Mouse (Mus musculus) cerebellum, adult 2 months (tissue): ENCODE measurements around the gene Gm49336.

Source experiments
- CTCF ChIP-seq: fragments of 200-500 bp; IDR thresholded peaks from 2 replicates; pipeline ENCODE4 v1.5.1; 2011; ENCODE audit warnings: low read depth, mild to moderate bottlenecking, control low read depth, low read length, moderate library complexity, borderline replicate concordance; ENCODE audit not compliant: insufficient read depth
- POLR2A ChIP-seq: fragments of 200-500 bp; IDR thresholded peaks from 2 replicates; pipeline ENCODE4 v1.6.1; 2011; ENCODE audit warnings: low read length, control low read depth, borderline replicate concordance; ENCODE audit not compliant: insufficient read depth

- TF ChIP-seq POLR2A = no peak
- no peak for TF ChIP-seq CTCF
Measured at GRCm38 (mm10) chr14:60273346-60273745, 22.0 kb upstream of the Gm49336 start.
